Mouse (Mus musculus): ENCODE results near the gene Olfr361. TPM values are rescaled to one million over a fixed set of nuclear protein-coding genes. Genes with fewer than 3 reads are reported as not detected.
"Not testable (repeated sequence)": the region's sequence is repeated elsewhere in the genome, so short reads cannot be mapped to it uniquely, and the experiment has no call there.

Gene Olfr361
- not detected for total RNA-seq (2021)

DNA sequence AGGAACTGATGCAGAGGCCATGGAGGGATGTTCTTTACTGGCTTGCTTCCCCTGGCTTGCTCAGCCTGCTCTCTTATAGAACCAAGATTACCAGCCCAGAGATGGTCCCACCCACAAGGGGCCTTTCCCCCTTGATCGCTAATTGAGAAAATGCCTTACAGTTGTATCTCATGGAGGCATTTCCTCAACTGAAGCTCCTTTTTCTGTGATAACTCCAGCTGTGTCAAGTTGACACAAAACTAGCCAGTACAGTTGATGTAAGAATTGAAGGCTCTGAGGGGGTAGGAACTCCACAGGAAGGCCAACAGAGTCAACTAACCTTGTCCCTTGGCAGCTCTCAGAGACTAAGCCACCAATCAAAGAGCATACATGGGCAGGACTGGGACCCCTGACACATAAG is at the start of gene Olfr361:
Olfr361 (minus strand) TSS at position 101 of the 400 bp plus-strand sequence.
- intact Hi-C loops (cut with DNase I) = not testable (repeated sequence)

DNA sequence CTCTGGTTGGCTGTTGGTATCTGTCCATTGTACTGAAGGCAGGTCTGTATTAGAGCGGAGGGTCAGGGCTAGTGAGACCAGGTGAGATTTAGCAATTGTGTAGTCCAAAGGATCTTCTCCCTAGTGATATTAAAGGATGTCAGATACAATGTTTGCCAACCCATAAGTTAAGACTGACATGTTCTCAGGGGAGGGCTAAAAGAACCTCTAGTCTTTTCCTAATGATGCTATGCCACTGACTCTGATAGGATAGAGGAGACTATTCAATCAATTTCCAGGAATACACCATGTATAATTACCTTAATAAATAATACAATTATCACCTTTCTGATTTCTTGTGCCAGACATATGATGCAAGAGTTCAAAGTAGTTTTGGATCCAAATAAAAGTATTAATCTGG is 28.7 kb upstream of the Olfr361 start, which contains the start of gene Olfr362:
Olfr362 (minus strand) TSS at position 101 of the 400 bp plus-strand sequence.
- intact Hi-C loops (cut with DNase I) = no loop called here
- no peak for DNase-seq (ENCODE audit: extremely low spot score in 1 of 2, low spot score in 2 of 2)

More for the DNA sequence above, at the start of gene Olfr361:
- DNase-seq (ENCODE audit: extremely low spot score in 1 of 2, low spot score in 2 of 2) = not testable (repeated sequence)

DNA sequence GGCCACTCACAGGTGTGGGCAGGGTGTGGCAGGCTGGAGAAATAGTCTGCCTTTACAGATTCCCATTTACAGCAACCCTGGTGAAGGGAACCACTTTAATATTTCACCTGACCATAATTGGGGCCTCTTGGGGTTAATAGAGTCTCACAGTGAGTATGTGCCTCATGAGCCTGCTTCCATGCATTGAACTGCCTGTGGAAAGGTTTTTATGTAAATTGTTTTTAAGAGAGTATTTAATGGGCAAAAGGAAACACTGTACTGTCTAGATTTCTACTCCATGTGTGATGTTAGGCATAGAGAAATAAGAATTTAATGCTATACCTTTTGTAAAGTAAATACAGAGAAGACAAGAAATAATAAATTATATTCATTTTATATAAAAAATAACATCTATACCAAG is 23.6 kb downstream of the Olfr361 start, which contains the start of gene Olfr360:
Olfr360 (plus strand) TSS at position 301 of the 400 bp plus-strand sequence.
- DNase-seq (ENCODE audit: extremely low spot score in 1 of 2, low spot score in 2 of 2) = no peak
- intact Hi-C loops (cut with DNase I) = no loop called here

Other genes starting within 250 kb of the Olfr361 start
- gene Olfr350, start 243.0 kb downstream of the Olfr361 start, total RNA-seq (2021) = not detected
- gene Olfr351, start 226.6 kb downstream of the Olfr361 start, total RNA-seq (2021) = not detected
- not detected for gene Olfr352, start 220.8 kb downstream of the Olfr361 start, total RNA-seq (2021)
- not detected for gene Olfr353, start 196.4 kb downstream of the Olfr361 start, total RNA-seq (2021)
- under 1 TPM in 1 of 2 experiments, not detected in 1; 0.04 TPM for gene Olfr354, start 183.6 kb downstream of the Olfr361 start, total RNA-seq (2021)
- gene Olfr355, start 160.4 kb downstream of the Olfr361 start, total RNA-seq (2021) = not detected
- not detected for gene Olfr356, start 152.2 kb downstream of the Olfr361 start, total RNA-seq (2021)
- gene Olfr357, start 95.5 kb downstream of the Olfr361 start, total RNA-seq (2021) = not detected
- gene Olfr358, start 80.0 kb downstream of the Olfr361 start, total RNA-seq (2021) = not detected
- not detected for gene Olfr360, start 23.5 kb downstream of the Olfr361 start, total RNA-seq (2021)
- gene Olfr362, start 28.6 kb upstream of the Olfr361 start, total RNA-seq (2021) = not detected
- not detected for gene Olfr364-ps1, start 50.0 kb upstream of the Olfr361 start, total RNA-seq (2021)
- gene Olfr365, start 98.9 kb upstream of the Olfr361 start, total RNA-seq (2021) = not detected
- gene Olfr366, start 122.3 kb upstream of the Olfr361 start, total RNA-seq (2021) = not detected
- gene Olfr368, start 237.2 kb upstream of the Olfr361 start, total RNA-seq (2021) = not detected

Data from left cerebral cortex, postnatal 10 days (tissue).